Mouse (Mus musculus) midbrain, embryonic 11.5 days (tissue): ENCODE measurements around the gene Ctu1. TPM values are rescaled to one million over a fixed set of nuclear protein-coding genes. Genes with fewer than 3 reads are reported as not detected.

ENCODE experiments used
- ATAC-seq: fragments of 200-750 bp; cut with Nextera tagmentation; 2 replicates; pipeline ENCODE4 v1.8.0; 2017; ENCODE audit warnings: moderate TSS enrichment, moderate library complexity; ENCODE audit not compliant: low FRiP score
- DNase-seq: peaks from one replicate; pipeline ENCODE4 v3.0.0; 2015; ENCODE audit warnings: low spot score; ENCODE audit errors: missing footprints
- H3K27ac ChIP-seq: fragments of 300-500 bp; sonication (generic); 2 replicates; pipeline ENCODE4 v1.5.1; 2014; ENCODE audit warnings: low read depth, low read length
- H3K27me3 ChIP-seq: fragments of 300-500 bp; sonication (generic); 2 replicates; pipeline ENCODE4 v1.6.1; 2014; ENCODE audit warnings: mild to moderate bottlenecking, low read length, moderate library complexity, mixed read lengths; ENCODE audit not compliant: control insufficient read depth, insufficient read depth
- H3K36me3 ChIP-seq: fragments of 300-500 bp; sonication (generic); 2 replicates; pipeline ENCODE4 v1.6.1; 2014; ENCODE audit warnings: mild to moderate bottlenecking, low read length, moderate library complexity, mixed read lengths; ENCODE audit not compliant: control insufficient read depth, insufficient read depth
- H3K4me1 ChIP-seq: fragments of 300-500 bp; sonication (generic); 2 replicates; pipeline ENCODE4 v1.6.1; 2014; ENCODE audit warnings: low read length; ENCODE audit not compliant: control insufficient read depth, insufficient read depth
- H3K4me2 ChIP-seq: fragments of 300-500 bp; sonication (generic); 2 replicates; pipeline ENCODE4 v1.6.1; 2014; ENCODE audit warnings: mild to moderate bottlenecking, moderate library complexity
- H3K4me3 ChIP-seq: fragments of 300-500 bp; sonication (generic); 2 replicates; pipeline ENCODE4 v1.5.1; 2014; ENCODE audit warnings: low read depth, low read length
- H3K9ac ChIP-seq: fragments of 300-500 bp; sonication (generic); 2 replicates; pipeline ENCODE4 v1.6.1; 2014; ENCODE audit warnings: low read length
- H3K9me3 ChIP-seq: fragments of 300-500 bp; sonication (generic); 2 replicates; pipeline ENCODE4 v1.6.1; 2016; ENCODE audit warnings: low read length; ENCODE audit not compliant: control insufficient read depth
- WGBS: fragments of 180-500 bp; shearing (Covaris S2); extraction: QIAGEN DNeasy Blood & Tissue Kit; methylation state at CpG from one replicate; pipeline ENCODE4 v1.1.7; 2014; 5-methylcytosine and 5-hydroxymethylcytosine counted together
- polyA plus RNA-seq: library from polyadenylated mRNA; unstranded; fragments of >200 nt; fragmentation: Nextera tagmentation; extraction: Ambion mirVana; gene quantifications from 2 replicates; pipeline ENCODE4 v1.2.1, GENCODE M21; 2014

Ctu1 gene
- polyA plus RNA-seq, 1 experiment from 2014 or later: 9.9 TPM

GRCm38 (mm10) chr7:43712267-43712666 lies 40.5 kb downstream of the Ctu1 start, which contains the start of gene Klk13:
Klk13 (plus strand) TSS chr7:43712567.
- Histone ChIP-seq H3K4me3 (no peak within 1 kb of the TSS), H3K36me3 (no peaks in the 10 kb centered on the region), H3K27ac (no peak within 1 kb of the TSS), H3K4me1 (peaks cover 3% of the 10 kb centered on the region; the same call in 1 of the 2 replicates), H3K27me3 (no peaks in the 10 kb centered on the region), H3K4me2 (peak within 1 kb of the TSS; percentile 14; the same call in 1 of the 2 replicates), H3K9me3 (no peaks in the 10 kb centered on the region), H3K9ac (no peak within 1 kb of the TSS)
- 57% methylated on average over 4 of the region's 4 CpGs for WGBS
- DNase-seq: no peak
- ATAC-seq: no peak

- Histone ChIP-seq H3K9ac (no peak overlapping the region), H3K27ac (no peak overlapping the region), H3K9me3 (no peaks in the 10 kb centered on the region), H3K4me3 (no peak overlapping the region), H3K36me3 (no peaks in the 10 kb centered on the region), H3K4me2 (peak overlapping the region; percentile 14; the same call in 1 of the 2 replicates), H3K27me3 (no peaks in the 10 kb centered on the region), H3K4me1 (peaks cover 3% of the 10 kb centered on the region; the same call in 1 of the 2 replicates)
- peak; percentile 38; the same call in 1 of the 2 replicates for ATAC-seq
- DNase-seq: peak; percentile 83
- WGBS: 11% methylated on average over 9 of the region's 9 CpGs
These were observed 41.1 kb downstream of the Ctu1 start for GRCm38 (mm10) chr7:43712917-43713316.

GRCm38 (mm10) chr7:43713741-43714351 lies 42.0 kb downstream of the Ctu1 start:
- ATAC-seq (peak; percentile 30; the same call in 1 of the 2 replicates), DNase-seq (no peak)
- Histone ChIP-seq H3K4me1 (peaks cover 3% of the 10 kb centered on the region; the same call in 1 of the 2 replicates), H3K4me2 (peak overlapping the region; percentile 17; the same call in 1 of the 2 replicates), H3K9me3 (no peaks in the 10 kb centered on the region), H3K27me3 (no peaks in the 10 kb centered on the region), H3K27ac (no peak overlapping the region), H3K4me3 (no peak overlapping the region), H3K9ac (no peak overlapping the region), H3K36me3 (no peaks in the 10 kb centered on the region)
- 8% methylated on average over 19 of the region's 19 CpGs for WGBS

Other genes starting within 250 kb of the Ctu1 start
- 0.20 TPM in 1 of 2 replicates, not detected in the other for gene Lim2, start 244.3 kb upstream of the Ctu1 start, polyA plus RNA-seq
- 0.19 TPM in 1 of 2 replicates, not detected in the other for gene Nkg7, start 234.9 kb upstream of the Ctu1 start, polyA plus RNA-seq
- not detected in 2 replicates for gene Cldnd2, start 231.2 kb upstream of the Ctu1 start, polyA plus RNA-seq
- 187 and 202 TPM in 2 replicates for gene Etfb, start 227.9 kb upstream of the Ctu1 start, polyA plus RNA-seq
- 0.46 TPM in 1 of 2 replicates, not detected in the other for gene Gm45233, start 227.9 kb upstream of the Ctu1 start, polyA plus RNA-seq
- gene Vsig10l, start 208.9 kb upstream of the Ctu1 start, polyA plus RNA-seq: 2.2 and 2.4 TPM in 2 replicates
- 2.3 and 3.1 TPM in 2 replicates for gene Iglon5, start 181.9 kb upstream of the Ctu1 start, polyA plus RNA-seq
- not detected in 2 replicates for gene 4931406B18Rik, start 166.1 kb upstream of the Ctu1 start, polyA plus RNA-seq
- 0.63 and 0.70 TPM in 2 replicates for gene Cd33, start 127.6 kb upstream of the Ctu1 start, polyA plus RNA-seq
- 6.7 and 8.7 TPM in 2 replicates for gene Zfp658, start 109.8 kb upstream of the Ctu1 start, polyA plus RNA-seq
- gene Zfp719, start 92.4 kb upstream of the Ctu1 start, polyA plus RNA-seq: 17.3 and 17.9 TPM in 2 replicates
- gene Zfp819, start 64.8 kb upstream of the Ctu1 start, polyA plus RNA-seq: 0.23 and 0.64 TPM in 2 replicates
- gene Ceacam18, start 37.3 kb upstream of the Ctu1 start, polyA plus RNA-seq: not detected in 2 replicates
- gene Siglece, start 11.9 kb upstream of the Ctu1 start, polyA plus RNA-seq: 0.26 and 0.51 TPM in 2 replicates
- not detected in 2 replicates for gene Klk14, start 18.4 kb downstream of the Ctu1 start, polyA plus RNA-seq
- 0.29 TPM in 1 of 2 replicates, not detected in the other for gene Klk13, start 40.6 kb downstream of the Ctu1 start, polyA plus RNA-seq
- not detected in 2 replicates for gene Klk12, start 96.9 kb downstream of the Ctu1 start, polyA plus RNA-seq
- 0.19 TPM in 1 of 2 replicates, not detected in the other for gene Klk11, start 102.6 kb downstream of the Ctu1 start, polyA plus RNA-seq
- 0.19 and 0.29 TPM in 2 replicates for gene Klk10, start 109.0 kb downstream of the Ctu1 start, polyA plus RNA-seq
- gene Klk9, start 119.9 kb downstream of the Ctu1 start, polyA plus RNA-seq: not detected in 2 replicates
- gene Klk8, start 125.6 kb downstream of the Ctu1 start, polyA plus RNA-seq: 7.6 and 7.8 TPM in 2 replicates
- gene Klk7, start 139.3 kb downstream of the Ctu1 start, polyA plus RNA-seq: 0.10 TPM in 1 of 2 replicates, not detected in the other
- gene Klk6, start 152.5 kb downstream of the Ctu1 start, polyA plus RNA-seq: 0.40 TPM in 1 of 2 replicates, not detected in the other
- gene Klk5, start 170.0 kb downstream of the Ctu1 start, polyA plus RNA-seq: not detected in 2 replicates
- not detected in 2 replicates for gene Klk4, start 209.1 kb downstream of the Ctu1 start, polyA plus RNA-seq